Mouse (Mus musculus) layer of hippocampus, adult 2 months (tissue): Measurements from ENCODE around the gene Tmod4. TPM values are rescaled to one million over a fixed set of nuclear protein-coding genes. Genes with fewer than 3 reads are reported as not detected.

Experiments used
- DNase-seq, 2 experiments: peaks; one replicate each; pipeline ENCODE4 v3.0.0; 2022; ENCODE audit warnings: low spot score in 2 of 2
- H3K27ac ChIP-seq: fragments of 200-600 bp; 2 replicates; pipeline ENCODE4 v1.8.1; 2022
- H3K4me3 ChIP-seq: fragments of 200-600 bp; 2 replicates; pipeline ENCODE4 v1.8.1; 2022; ENCODE audit warnings: mild to moderate bottlenecking
- CTCF ChIP-seq: fragments of 200-600 bp; conservative IDR thresholded peaks from 2 replicates; pipeline ENCODE4 v1.8.1; 2022; ENCODE audit warnings: antibody characterized with exemption, mild to moderate bottlenecking, moderate library complexity
- total RNA-seq, 2 experiments: library from RNA; stranded (reverse); gene quantifications; 2 replicates each; pipeline ENCODE4 v1.2.3; 2021

Gene Tmod4
- total RNA-seq, 2 experiments from 2014 or later = 0.71 TPM; not detected in 1

DNA sequence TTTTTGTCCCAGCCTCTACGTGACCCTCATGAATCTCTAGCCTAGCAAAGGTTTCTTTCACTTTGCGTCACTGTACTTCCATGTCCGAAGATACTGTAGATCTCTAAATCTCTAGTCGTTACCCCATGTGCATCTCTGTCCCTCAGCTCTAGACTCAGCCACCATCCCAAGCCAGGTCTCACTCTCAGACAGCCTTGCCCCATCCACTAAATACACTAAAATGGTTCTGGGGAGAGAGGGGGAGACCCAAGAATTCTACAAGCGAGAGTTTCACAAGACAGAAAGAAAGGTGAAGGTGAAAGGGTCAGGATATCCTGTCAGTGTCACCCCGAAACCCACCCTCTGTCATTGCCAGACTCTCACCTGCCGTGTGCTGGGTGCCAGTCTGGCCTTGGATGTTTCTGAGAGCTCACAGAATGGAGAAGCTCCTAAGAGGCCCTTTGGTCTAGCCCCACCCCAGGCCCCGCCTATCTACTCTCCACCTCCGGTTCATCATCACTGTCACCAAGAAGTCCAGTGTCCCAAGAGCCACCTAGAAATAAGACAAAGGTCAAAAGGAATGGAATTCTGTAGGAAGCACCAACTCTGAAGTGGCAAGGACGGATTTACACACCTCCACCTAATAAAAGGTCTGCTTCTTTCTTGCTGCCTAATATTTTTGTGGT is 17.8 kb downstream of the Tmod4 start, which contains the start of gene Tnfaip8l2:
Gene Tnfaip8l2, minus strand, starts transcription at position 409 of the 665 bp plus-strand sequence.
- Histone ChIP-seq H3K27ac (peak within 1 kb of the TSS; percentile 29; the same call in 1 of the 2 replicates), H3K4me3 (peak within 1 kb of the TSS; percentile 15)
- no peak for DNase-seq
- no peak for TF ChIP-seq CTCF

DNA sequence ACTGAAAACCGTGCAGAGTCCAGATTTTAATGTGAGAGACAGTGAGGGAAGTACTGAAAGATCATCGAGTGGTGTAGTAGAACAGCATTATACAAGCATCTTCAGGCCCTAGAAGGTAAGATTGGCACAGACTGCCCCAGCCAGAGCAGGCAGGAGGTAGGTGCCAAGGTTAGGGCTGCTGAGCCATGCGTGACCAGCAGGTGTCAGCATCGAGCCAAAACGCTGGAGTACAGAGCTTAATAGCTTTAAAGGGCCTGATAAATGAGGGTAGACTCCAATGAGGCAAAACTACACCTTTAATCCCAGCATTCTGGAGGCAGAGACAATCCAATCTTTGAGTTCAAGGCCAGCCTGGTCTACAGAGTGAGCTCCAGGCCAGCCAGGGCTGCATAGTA is 18.3 kb downstream of the Tmod4 start:
- H3K27ac ChIP-seq = no peak overlapping the region
- peak; percentile 97 for TF ChIP-seq CTCF
- DNase-seq = peak; percentile 82 to 92
- H3K4me3 ChIP-seq = no peak overlapping the region

DNA sequence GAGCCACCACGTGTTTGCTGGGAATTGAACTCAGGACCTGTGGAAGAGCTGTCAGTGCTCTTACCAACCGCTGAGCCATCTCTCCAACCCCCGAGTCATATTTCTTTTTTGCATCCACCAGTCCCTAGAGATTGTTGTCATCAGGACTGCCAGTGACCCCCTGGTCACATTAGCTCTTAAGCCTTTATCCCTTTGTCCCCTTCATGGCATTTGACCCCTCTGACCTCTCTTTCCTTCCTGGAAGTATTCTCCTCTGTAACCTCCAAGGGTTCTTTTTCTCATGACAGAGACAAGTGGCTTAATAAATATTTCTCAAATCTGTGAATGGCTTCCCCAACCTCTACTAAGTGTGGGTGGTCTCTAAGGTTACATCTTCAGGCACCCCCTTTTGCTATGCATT is 23.6 kb downstream of the Tmod4 start:
- no peak overlapping the region for H3K27ac ChIP-seq
- no peak overlapping the region for H3K4me3 ChIP-seq
- DNase-seq = no peak
- TF ChIP-seq CTCF = no peak

DNA sequence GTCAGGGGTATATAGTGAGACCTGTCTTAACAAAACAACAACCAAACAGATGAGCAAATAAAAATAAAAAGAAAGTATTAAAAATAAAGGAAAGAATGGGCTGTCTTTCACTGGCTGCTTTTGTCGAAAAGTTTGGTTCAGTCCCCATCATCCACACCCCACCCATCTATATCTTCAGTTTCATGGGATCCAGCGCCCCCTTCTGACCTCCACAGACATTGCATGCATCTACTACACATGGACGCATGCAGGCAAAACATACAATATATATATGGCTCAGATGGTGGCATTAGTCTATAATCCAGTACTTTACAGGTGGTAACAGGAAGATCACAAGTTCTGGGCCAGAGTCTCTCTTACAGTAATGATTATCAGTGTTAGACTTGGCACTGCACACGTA is 29.6 kb downstream of the Tmod4 start:
- Histone ChIP-seq H3K4me3 (no peak overlapping the region), H3K27ac (no peak overlapping the region)
- DNase-seq = no peak
- TF ChIP-seq CTCF = peak; percentile 78

DNA sequence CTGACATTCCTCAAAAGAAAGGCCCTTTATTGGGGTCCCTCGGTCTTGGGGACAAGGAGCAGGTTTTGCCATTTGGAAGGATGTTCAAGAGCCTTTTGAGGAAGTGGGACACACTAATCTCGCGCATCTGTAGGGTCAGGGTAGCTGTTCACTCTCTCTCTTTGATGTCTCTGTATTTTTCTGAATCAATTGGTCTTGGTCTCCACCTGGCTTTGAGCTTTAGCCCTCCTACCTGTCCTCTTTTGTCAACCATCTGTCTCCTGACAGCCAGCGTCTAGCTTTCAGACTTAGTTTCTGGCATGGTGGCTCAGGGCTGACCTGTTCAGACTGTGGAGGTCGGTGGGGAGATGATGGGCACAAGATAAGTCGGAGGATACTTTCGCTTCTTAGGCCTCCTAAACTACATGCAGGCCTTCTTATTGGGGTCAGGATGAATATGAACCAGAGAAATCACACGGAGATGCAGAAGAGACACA is 35.3 kb downstream of the Tmod4 start:
- H3K4me3 ChIP-seq = peak overlapping the region; percentile 60
- DNase-seq = no peak
- no peak for TF ChIP-seq CTCF
- peak overlapping the region; percentile 72 for H3K27ac ChIP-seq

DNA sequence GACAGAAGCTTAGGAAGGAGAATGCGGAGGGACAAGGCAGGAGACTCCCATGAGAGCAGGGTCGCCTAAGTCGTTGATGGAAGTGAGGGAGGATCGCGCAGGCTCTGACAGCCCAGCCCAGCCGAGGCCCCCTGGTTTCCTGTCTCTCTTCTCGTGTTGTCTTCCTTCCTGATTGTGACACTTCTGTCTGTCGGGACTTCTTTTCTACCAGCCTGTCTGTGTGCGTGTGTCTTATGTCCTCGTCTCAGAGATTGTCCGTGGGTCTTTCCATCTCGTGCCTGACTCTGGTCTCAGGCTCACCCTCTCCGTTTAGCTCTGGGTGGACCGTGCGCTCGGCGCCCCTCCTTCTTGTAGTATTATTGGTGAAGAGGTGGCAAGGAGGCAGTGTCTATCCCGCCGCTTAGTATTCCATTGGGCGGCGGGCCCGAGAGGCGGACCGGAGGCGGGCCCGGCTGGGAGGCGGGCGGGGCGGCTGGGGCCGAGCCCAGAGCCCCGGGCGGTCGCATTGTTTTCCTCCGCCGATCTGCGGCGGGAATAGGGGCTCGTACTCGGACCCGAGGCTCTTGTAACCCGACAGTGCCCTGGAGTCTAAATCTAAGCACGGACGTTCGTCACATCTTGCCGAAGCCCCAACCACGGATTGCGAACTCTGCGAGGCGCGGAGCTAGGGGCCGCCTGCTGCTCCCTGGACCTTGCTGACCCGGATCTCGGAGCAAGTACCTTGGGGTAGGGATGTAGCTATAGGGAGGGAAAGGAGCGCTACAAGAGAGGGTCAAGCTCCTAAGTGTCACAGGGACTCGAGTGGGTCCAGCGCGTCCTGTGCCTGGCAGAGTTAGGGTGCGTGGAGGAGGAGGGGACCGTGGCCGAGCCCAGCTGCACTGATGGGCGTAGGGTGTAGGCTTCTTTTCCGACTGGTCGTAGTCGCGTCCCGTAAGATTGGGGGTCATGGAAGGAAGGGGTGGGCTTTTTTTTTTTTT is 36.0 kb downstream of the Tmod4 start, which contains the start of gene Sema6c:
Gene Sema6c, plus strand, starts transcription at position 471 of the 977 bp plus-strand sequence.
- Histone ChIP-seq H3K27ac (peak within 1 kb of the TSS; percentile 77), H3K4me3 (peak within 1 kb of the TSS; percentile 60)
- TF ChIP-seq CTCF = no peak
- DNase-seq = peak; percentile 87 to 92

DNA sequence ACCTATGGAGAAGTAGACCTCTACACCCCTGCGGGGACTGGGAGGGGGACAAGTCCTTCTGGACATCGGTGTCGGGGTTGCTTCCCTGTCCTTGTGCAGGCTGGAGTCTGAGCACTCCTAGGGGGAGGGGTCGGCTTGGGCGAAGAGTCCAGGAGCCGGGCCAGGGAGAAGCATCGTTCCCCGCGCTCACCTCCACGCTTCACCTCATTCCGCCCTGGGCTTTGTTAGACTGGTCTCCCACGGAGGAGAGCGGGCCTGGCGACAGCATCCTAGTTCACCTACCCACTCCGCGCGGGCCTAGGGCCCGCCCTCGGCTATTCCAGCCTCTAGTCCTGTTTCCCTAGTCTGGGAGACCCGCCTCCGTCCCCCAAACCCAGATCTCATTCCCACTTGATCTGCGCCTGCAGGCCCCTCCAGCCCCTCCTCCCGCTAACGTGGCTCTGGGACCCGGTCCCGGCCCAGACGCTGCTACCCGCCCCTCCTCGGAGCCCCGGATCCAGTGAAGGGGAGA is 36.8 kb downstream of the Tmod4 start:
- Histone ChIP-seq H3K4me3 (peak overlapping the region; percentile 60), H3K27ac (peak overlapping the region; percentile 77)
- TF ChIP-seq CTCF = no peak
- no peak for DNase-seq

DNA sequence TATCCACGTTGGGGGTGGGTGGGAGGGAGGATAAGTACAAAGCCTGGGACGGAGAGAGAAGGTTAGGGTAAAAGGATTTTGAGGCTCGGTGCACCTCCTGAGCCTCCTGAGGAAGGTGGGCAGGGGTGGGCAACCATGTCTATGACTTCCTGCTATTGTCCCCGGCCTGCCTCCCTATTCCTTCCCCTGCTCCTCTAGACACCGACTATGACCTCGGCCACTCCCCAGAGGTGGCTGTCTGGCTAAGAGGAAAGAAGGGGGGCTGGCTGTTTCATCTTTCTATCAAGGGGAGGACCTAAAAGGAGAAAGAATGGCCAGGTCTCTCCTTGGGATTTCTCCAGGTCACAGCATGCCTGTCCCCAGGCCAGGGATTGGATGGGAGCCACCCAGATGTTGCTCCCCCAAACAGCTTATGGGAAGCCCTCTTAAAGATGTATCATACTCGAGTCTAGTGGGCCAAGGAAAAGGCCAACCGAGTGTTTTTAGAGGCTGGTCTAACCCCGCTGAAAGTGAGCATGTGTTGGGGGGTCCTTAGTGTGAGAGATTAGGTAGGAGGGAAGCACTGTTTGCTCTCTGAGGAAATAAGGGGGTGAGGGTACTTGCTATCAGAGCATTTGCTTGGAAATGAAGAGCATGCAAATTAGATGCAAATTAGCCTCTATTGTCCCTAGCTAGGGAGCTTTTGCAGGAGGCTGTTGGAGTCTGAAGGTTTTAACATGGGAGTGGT is 37.5 kb downstream of the Tmod4 start:
- Histone ChIP-seq H3K27ac (peak overlapping the region; percentile 77), H3K4me3 (peak overlapping the region; percentile 60)
- DNase-seq = no peak
- no peak for TF ChIP-seq CTCF

DNA sequence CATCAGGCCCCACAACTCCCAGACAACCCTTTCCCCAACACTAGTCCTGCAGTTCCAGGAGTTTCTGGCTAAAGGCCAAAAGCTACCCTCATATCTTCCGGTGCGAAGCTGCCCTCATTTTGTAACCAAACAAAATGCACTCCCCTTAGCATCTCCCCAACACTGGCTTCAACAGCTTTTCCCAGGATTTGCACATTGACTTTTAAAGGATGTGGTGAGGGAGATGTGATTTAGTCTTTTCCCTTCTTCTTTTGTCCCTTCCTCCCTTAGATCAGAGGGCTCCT is 38.0 kb downstream of the Tmod4 start:
- Histone ChIP-seq H3K4me3 (no peak overlapping the region; the same call in 1 of the 2 replicates), H3K27ac (no peak overlapping the region)
- no peak for DNase-seq
- no peak for TF ChIP-seq CTCF

DNA sequence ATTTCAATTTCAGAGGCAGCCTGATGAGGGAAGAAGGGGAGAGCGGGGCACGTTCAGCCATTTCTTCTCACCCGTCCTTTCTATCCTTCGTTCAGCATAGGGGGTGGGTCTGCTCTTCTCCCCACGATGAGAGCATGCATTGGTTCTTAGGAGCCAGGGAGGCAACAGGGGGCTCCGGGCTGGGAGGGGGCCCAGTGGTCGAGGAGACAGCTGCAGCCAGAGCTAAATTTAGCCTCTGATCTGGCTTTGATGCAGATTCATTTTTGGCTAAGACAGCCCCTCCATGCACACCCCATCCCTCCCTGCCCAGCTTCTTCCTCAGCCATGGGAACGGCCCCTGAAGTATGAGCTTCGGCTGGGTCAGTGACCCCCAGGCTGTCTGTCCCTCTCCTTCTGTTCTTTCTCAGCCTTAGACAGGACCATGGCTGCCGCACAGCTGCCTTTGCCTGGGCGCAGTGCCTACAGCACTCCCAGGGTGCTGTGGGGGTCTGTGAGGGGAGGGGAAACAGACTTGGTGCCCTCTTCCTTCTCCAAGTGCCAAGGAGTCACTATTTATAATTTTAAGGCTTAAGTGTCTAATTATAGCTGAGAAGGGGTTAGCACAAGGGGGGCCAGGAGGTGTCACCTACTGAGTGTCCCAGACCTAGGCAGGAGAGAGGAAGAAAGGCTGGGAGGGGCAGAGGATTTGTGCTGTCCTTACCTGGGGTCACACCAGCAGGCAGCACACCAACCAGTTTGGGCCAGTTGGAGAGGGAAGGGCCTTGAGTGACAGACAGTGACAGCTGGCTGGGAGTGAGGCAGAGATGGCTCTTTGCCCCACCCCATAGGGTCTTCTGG is 39.4 kb downstream of the Tmod4 start:
- no peak for TF ChIP-seq CTCF
- Histone ChIP-seq H3K27ac (no peak overlapping the region), H3K4me3 (no peak overlapping the region)
- DNase-seq = no peak

DNA sequence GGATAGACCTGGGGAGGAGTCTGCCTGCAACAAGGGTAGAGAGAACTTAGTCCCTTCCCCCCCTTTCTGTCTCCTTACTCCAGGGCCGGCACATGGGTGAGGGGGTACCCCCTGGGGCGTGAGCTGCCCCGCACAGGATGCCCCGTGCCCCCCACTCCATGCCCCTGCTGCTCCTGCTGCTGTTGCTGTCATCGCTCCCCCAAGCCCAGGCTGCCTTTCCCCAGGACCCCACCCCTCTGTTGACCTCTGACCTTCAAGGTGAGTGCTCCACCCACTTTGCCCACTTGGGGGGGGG is 39.9 kb downstream of the Tmod4 start:
- Histone ChIP-seq H3K4me3 (no peak overlapping the region), H3K27ac (no peak overlapping the region)
- no peak for TF ChIP-seq CTCF
- DNase-seq = no peak

DNA sequence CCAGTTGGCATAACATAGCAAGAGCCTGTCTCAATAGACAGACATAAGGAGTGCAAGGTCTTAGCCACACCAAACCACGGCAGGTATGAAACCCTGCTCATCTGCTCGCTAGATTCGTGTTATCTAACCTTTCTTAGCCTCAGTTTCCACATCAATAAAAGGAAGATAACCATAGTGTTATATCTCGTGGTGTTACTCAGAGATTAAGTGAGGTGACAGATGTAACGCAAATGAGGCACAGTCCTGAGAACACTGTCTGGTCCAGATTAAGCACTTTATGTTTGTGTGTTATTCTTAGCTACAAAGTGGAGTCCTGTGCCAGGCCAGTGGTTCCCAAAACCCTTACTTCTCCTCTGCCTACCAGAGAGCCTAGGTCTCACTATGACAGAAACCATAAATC is 40.6 kb downstream of the Tmod4 start:
- no peak overlapping the region for H3K4me3 ChIP-seq
- no peak for DNase-seq
- no peak for TF ChIP-seq CTCF
- H3K27ac ChIP-seq = no peak overlapping the region
